Mouse (Mus musculus) CH12.LX (cell line): Measurements from ENCODE around the gene Pdap1. TPM values are rescaled to one million over a fixed set of nuclear protein-coding genes. Genes with fewer than 3 reads are reported as not detected.
"Not testable (repeated sequence)": the region's sequence is repeated elsewhere in the genome, so short reads cannot be mapped to it uniquely, and the experiment has no call there.

Experiments
- DNase-seq: peaks from one replicate; pipeline ENCODE4 v3.0.0-alpha.2; 2013; ENCODE audit errors: extremely low read depth
- H3K27ac ChIP-seq: 2 replicates; pipeline ENCODE4 v1.5.1; 2012; ENCODE audit warnings: low read depth, mild to moderate bottlenecking, control low read depth, moderate library complexity; ENCODE audit not compliant: insufficient read depth
- H3K27me3 ChIP-seq: replicated peaks from 2 replicates; pipeline ENCODE3; 2012; ENCODE audit warnings: inconsistent platforms
- H3K36me3 ChIP-seq, 2 experiments: replicated peaks in 1 of 2; 2 replicates each; pipeline versions ENCODE3 to v1.6.1; 2012; ENCODE audit warnings: inconsistent platforms in 1 of 2, low read length in 1 of 2, mild to moderate bottlenecking in 1 of 2, mixed read lengths in 1 of 2, moderate library complexity in 1 of 2; ENCODE audit not compliant: control insufficient read depth in 1 of 2, insufficient read depth in 1 of 2
- H3K4me1 ChIP-seq, 2 experiments: 2 replicates each; pipeline ENCODE4 v1.6.1; 2012; ENCODE audit warnings: inconsistent platforms in 1 of 2, moderate library complexity in 1 of 2; ENCODE audit not compliant: insufficient read depth in 2 of 2, control insufficient read depth in 1 of 2
- H3K4me2 ChIP-seq: 2 replicates; pipeline ENCODE4 v1.6.1; 2012; ENCODE audit warnings: low read depth, mild to moderate bottlenecking, control low read depth; ENCODE audit not compliant: poor library complexity, insufficient read depth, severe bottlenecking
- H3K4me3 ChIP-seq, 3 experiments: fragments of 150-350 bp in 1 of 3; sonication (generic) in 1 of 3; replicated peaks in 1 of 3; 2 replicates each; pipeline versions ENCODE3 to v1.5.1; 2011 to 2012; ENCODE audit warnings: low read depth in 2 of 3, low read length in 2 of 3, mild to moderate bottlenecking in 2 of 3, moderate library complexity in 2 of 3, control low read depth in 1 of 3, improper control_type of control experiment in 1 of 3, inconsistent platforms in 1 of 3, mixed read lengths in 1 of 3; ENCODE audit not compliant: poor library complexity in 1 of 3
- H3K79me2 ChIP-seq: replicated peaks from 2 replicates; pipeline ENCODE4 v1.6.1; 2012; ENCODE audit warnings: mild to moderate bottlenecking, moderate library complexity; ENCODE audit not compliant: control insufficient read depth, poor library complexity, insufficient read depth, severe bottlenecking; ENCODE audit errors: extremely low read depth
- H3K9ac ChIP-seq: 2 replicates; pipeline ENCODE4 v1.6.1; 2012; ENCODE audit warnings: low read depth, mild to moderate bottlenecking, control low read depth, moderate library complexity; ENCODE audit not compliant: insufficient read depth
- H3K9me3 ChIP-seq: replicated peaks from 2 replicates; pipeline ENCODE3; 2012; ENCODE audit warnings: low read length, inconsistent platforms, mixed read lengths
- ETS1 ChIP-seq: conservative IDR thresholded peaks from 2 replicates; pipeline ENCODE4 v1.6.1; 2012; ENCODE audit warnings: low read depth, mild to moderate bottlenecking, inconsistent platforms, low read length, improper control_type of control experiment, moderate library complexity
- GABPA ChIP-seq: IDR thresholded peaks from 2 replicates; pipeline ENCODE4 v1.6.1; 2012; ENCODE audit warnings: low read depth, low read length, improper control_type of control experiment, inconsistent platforms; ENCODE audit not compliant: insufficient replicate concordance
- IRF4 ChIP-seq: IDR thresholded peaks from 2 replicates; pipeline ENCODE4 v1.6.1; 2014; ENCODE audit warnings: low read depth, mild to moderate bottlenecking, inconsistent platforms, low read length, improper control_type of control experiment
- JUND ChIP-seq: conservative IDR thresholded peaks from 2 replicates; pipeline ENCODE4 v1.6.1; 2011; ENCODE audit warnings: low read depth, low read length, improper control_type of control experiment
- MYC ChIP-seq: IDR thresholded peaks from 2 replicates; pipeline ENCODE4 v1.6.1; 2011; ENCODE audit warnings: low read depth, mild to moderate bottlenecking, improper control_type of control experiment, low read length
- NRF1 ChIP-seq: IDR thresholded peaks from 2 replicates; pipeline ENCODE4 v1.6.1; 2014; ENCODE audit warnings: low read depth, mild to moderate bottlenecking, inconsistent platforms, low read length, improper control_type of control experiment, moderate library complexity
- POLR2A ChIP-seq: IDR thresholded peaks from 2 replicates; pipeline ENCODE4 v1.6.1; 2011; ENCODE audit warnings: low read depth, mild to moderate bottlenecking, improper control_type of control experiment, low read length
- RAD21 ChIP-seq: IDR thresholded peaks from 2 replicates; pipeline ENCODE4 v1.6.1; 2011; ENCODE audit warnings: low read depth, mild to moderate bottlenecking, low read length, improper control_type of control experiment, moderate library complexity
- SMC3 ChIP-seq: IDR thresholded peaks from 2 replicates; pipeline ENCODE4 v1.6.1; 2011; ENCODE audit warnings: low read depth, low read length, improper control_type of control experiment
- ZC3H11A ChIP-seq: IDR thresholded peaks from 2 replicates; pipeline ENCODE4 v1.6.1; 2012; ENCODE audit warnings: low read depth, mild to moderate bottlenecking, inconsistent platforms, low read length, improper control_type of control experiment
- ZNF384 ChIP-seq: IDR thresholded peaks from 2 replicates; pipeline ENCODE4 v1.6.1; 2012; ENCODE audit warnings: low read depth, low read length, improper control_type of control experiment, inconsistent platforms
- dilution Hi-C: fragments of 300-500 bp; cut with MboI; formaldehyde crosslinking; loops from 2 replicates; pipeline ENCODE4 v1.14.3; 2020; ENCODE audit warnings: low sequenced_read_pairs; ENCODE audit not compliant: extremely low pct_unique_long_range_greater_than_20kb, extremely low pct_ligation_motif_present
- in situ Hi-C: fragments of 300-500 bp; cut with MboI; formaldehyde crosslinking; loops from 3 replicates; pipeline ENCODE4 v1.14.3; 2019; ENCODE audit warnings: low sequenced_read_pairs, low pct_ligation_motif_present, low pct_unique_long_range_greater_than_20kb, mixed read lengths
- polyA plus RNA-seq: library from polyadenylated mRNA; unstranded; fragments of >175 nt; gene quantifications from 2 replicates; pipeline ENCODE4 v1.2.1, GENCODE M21; 2012; ENCODE audit warnings: low read depth; ENCODE audit not compliant: insufficient read length
- total RNA-seq, 2 experiments: library from RNA; depleted of rRNA; stranded (reverse); fragments of 300-350 nt in 1 of 2; fragments of >200 nt in 1 of 2; gene quantifications; 2 replicates each; pipeline ENCODE4 v1.2.3; 2012 to 2014

The Pdap1 gene
- total and polyA plus RNA-seq, 3 experiments = 58.9 to 267 (median 86.7) TPM

DNA sequence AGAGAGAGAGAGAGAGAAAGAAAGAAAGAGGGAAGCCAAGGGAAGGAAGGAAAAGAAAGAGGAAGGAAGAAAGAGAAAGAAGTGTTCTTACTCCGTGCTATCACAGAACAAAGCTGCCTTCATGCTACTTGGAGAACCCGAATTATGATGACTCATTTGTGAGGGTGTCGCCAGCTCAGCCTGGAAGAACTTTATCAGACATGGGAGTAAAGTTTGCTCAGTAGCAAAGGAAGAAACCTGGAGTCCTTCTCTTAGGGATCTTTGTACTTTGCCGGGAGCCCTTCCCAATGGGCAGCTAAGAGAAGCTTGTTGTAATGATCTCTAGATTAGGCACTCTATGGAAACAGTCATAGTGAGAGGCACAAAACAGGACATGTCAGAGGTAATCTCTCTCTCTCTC, 37.3 kb downstream of the Pdap1 start:
- Histone ChIP-seq H3K9me3 (no peaks in the 10 kb centered on the region), H3K79me2 (no peaks in the 10 kb centered on the region), H3K27me3 (no peaks in the 10 kb centered on the region), H3K36me3 (peaks cover 78 to 90% of the 10 kb centered on the region in 2 experiments)
- no peak for DNase-seq
- in situ Hi-C loops = no loop called here
- no peak for TF ChIP-seq RAD21
- TF ChIP-seq IRF4 = no peak
- no peak for TF ChIP-seq POLR2A
- TF ChIP-seq, all 38 proteins: peak for 0
- Histone ChIP-seq H3K27ac (no peak overlapping the region), H3K4me1 (no peaks in the 10 kb centered on the region), H3K4me3 (no peak overlapping the region), H3K9ac (no peak overlapping the region), H3K4me2 (no peak overlapping the region)
- dilution Hi-C loops = no loop called here

- H3K9ac ChIP-seq, H3K4me1 ChIP-seq, H3K79me2 ChIP-seq, DNase-seq, H3K4me3 ChIP-seq, H3K4me2 ChIP-seq, H3K9me3 ChIP-seq, dilution Hi-C loops, H3K27ac ChIP-seq, H3K27me3 ChIP-seq, in situ Hi-C loops: not testable (repeated sequence)
- H3K36me3 ChIP-seq = peaks cover 74 to 89% of the 10 kb centered on the region in 2 experiments
Observed at GRCm38 (mm10) chr5:145101451-145101850, 38.6 kb downstream of the Pdap1 start.

GRCm38 (mm10) chr5:145100960-145101359, 39.1 kb downstream of the Pdap1 start:
- Histone ChIP-seq H3K4me2 (no peak overlapping the region), H3K9me3 (no peaks in the 10 kb centered on the region), H3K36me3 (peaks cover 75 to 89% of the 10 kb centered on the region in 2 experiments), H3K27ac (no peak overlapping the region), H3K79me2 (no peaks in the 10 kb centered on the region), H3K4me3 (no peak overlapping the region), H3K4me1 (no peaks in the 10 kb centered on the region), H3K27me3 (no peaks in the 10 kb centered on the region), H3K9ac (no peak overlapping the region)
- dilution Hi-C loops (no loop called here), in situ Hi-C loops (no loop called here)
- TF ChIP-seq SMC3 = no peak
- TF ChIP-seq ZNF384 = no peak
- no peak for TF ChIP-seq NRF1
- TF ChIP-seq MYC = no peak
- TF ChIP-seq JUND = no peak
- TF ChIP-seq ZC3H11A = no peak
- TF ChIP-seq ETS1 = no peak
- TF ChIP-seq GABPA = no peak
- no peak for TF ChIP-seq POLR2A
- DNase-seq = no peak
